Mouse (Mus musculus) kidney, embryonic 15.5 days (tissue): ENCODE measurements around the gene Slc16a5. TPM values are rescaled to one million over a fixed set of nuclear protein-coding genes. Genes with fewer than 3 reads are reported as not detected.
A peak's percentile ranks its signal among the peaks of the same experiment; 100 is the strongest.

Source experiments
- ATAC-seq: fragments of 200-750 bp; cut with Nextera tagmentation; replicated peaks from 2 replicates; pipeline ENCODE4 v1.8.0; 2017; ENCODE audit warnings: moderate TSS enrichment; ENCODE audit not compliant: low FRiP score
- H3K27ac ChIP-seq: fragments of 300-500 bp; sonication (generic); 2 replicates; pipeline ENCODE4 v1.5.1; 2015; ENCODE audit warnings: mild to moderate bottlenecking, inconsistent platforms
- H3K27me3 ChIP-seq: fragments of 300-500 bp; sonication (generic); 2 replicates; pipeline ENCODE4 v1.6.1; 2015; ENCODE audit warnings: inconsistent platforms
- H3K36me3 ChIP-seq: fragments of 300-500 bp; sonication (generic); 2 replicates; pipeline ENCODE4 v1.6.1; 2015; ENCODE audit warnings: inconsistent platforms
- H3K4me1 ChIP-seq: fragments of 300-500 bp; sonication (generic); 2 replicates; pipeline ENCODE4 v1.6.1; 2015; ENCODE audit warnings: inconsistent platforms
- H3K4me2 ChIP-seq: fragments of 300-500 bp; sonication (generic); 2 replicates; pipeline ENCODE4 v1.6.1; 2015; ENCODE audit warnings: moderate library complexity, mild to moderate bottlenecking, inconsistent platforms
- H3K4me3 ChIP-seq: fragments of 300-500 bp; sonication (generic); replicated peaks from 2 replicates; pipeline ENCODE4 v1.5.1; 2015; ENCODE audit warnings: mild to moderate bottlenecking, inconsistent platforms
- H3K9ac ChIP-seq: fragments of 300-500 bp; sonication (generic); 2 replicates; pipeline ENCODE4 v1.6.1; 2015; ENCODE audit warnings: mild to moderate bottlenecking, inconsistent platforms
- H3K9me3 ChIP-seq: fragments of 300-500 bp; sonication (generic); replicated peaks from 2 replicates; pipeline ENCODE4 v1.6.1; 2016; ENCODE audit warnings: inconsistent platforms
- WGBS: fragments of 180-500 bp; shearing (Covaris S2); methylation state at CpG from one replicate; pipeline ENCODE4 v1.1.7; 2015; ENCODE audit warnings: mixed read lengths; 5-methylcytosine and 5-hydroxymethylcytosine counted together
- polyA plus RNA-seq: library from polyadenylated mRNA; unstranded; fragments of >200 nt; fragmentation: Nextera tagmentation; extraction: Ambion mirVana; gene quantifications from 2 replicates; pipeline ENCODE4 v1.2.1, GENCODE M21; 2015

The Slc16a5 gene
- polyA plus RNA-seq, result 15.8 and 22.3 TPM in 2 replicates

GRCm38 (mm10) chr11:115462243-115462891, at the start of gene Slc16a5:
TSS of gene Slc16a5 (plus strand) at chr11:115462474.
- ATAC-seq, result no peak; the same call in 1 of the 2 replicates

GRCm38 (mm10) chr11:115419531-115420237, 42.6 kb upstream of the Slc16a5 start, which contains the start of the genes Atp5h and Kctd2:
TSS of gene Atp5h (minus strand) at chr11:115419962.
TSS of gene Kctd2 (plus strand) at chr11:115420128.
- WGBS, result under 1% methylated on average over 52 of the region's 56 CpGs
- H3K27me3 ChIP-seq, result no peaks in the 10 kb centered on the region
- peak; percentile 98 for ATAC-seq
- H3K4me3 ChIP-seq, result peak within 1 kb of the TSS; percentile 91
- peaks cover 37% of the 10 kb centered on the region for H3K4me1 ChIP-seq
- H3K27ac ChIP-seq, result peak within 1 kb of the TSS; percentile 90
- peak within 1 kb of the TSS; percentile 94 for H3K9ac ChIP-seq
- H3K36me3 ChIP-seq, result peaks cover 53% of the 10 kb centered on the region
- H3K4me2 ChIP-seq, result peak within 1 kb of the TSS; percentile 80
- H3K9me3 ChIP-seq, result no peaks in the 10 kb centered on the region

More at GRCm38 (mm10) chr11:115462243-115462891, at the start of gene Slc16a5:
- Histone ChIP-seq H3K9ac (0 out of 2 replicates have a peak within 1 kb of the TSS, but pooled peaks have one; percentile 9), H3K4me3 (peak within 1 kb of the TSS; percentile 22), H3K27me3 (no peaks in the 10 kb centered on the region), H3K4me2 (peak within 1 kb of the TSS; percentile 44), H3K36me3 (no peaks in the 10 kb centered on the region), H3K27ac (peak within 1 kb of the TSS; percentile 63), H3K4me1 (peaks cover 15% of the 10 kb centered on the region), H3K9me3 (no peaks in the 10 kb centered on the region)
- 74% methylated on average over 16 of the region's 16 CpGs for WGBS

GRCm38 (mm10) chr11:115420336-115421190, 41.7 kb upstream of the Slc16a5 start:
- peak overlapping the region; percentile 94 for H3K9ac ChIP-seq
- H3K36me3 ChIP-seq, result peaks cover 54% of the 10 kb centered on the region
- under 1% methylated on average over 45 of the region's 45 CpGs for WGBS
- ATAC-seq, result peak; percentile 77
- no peaks in the 10 kb centered on the region for H3K9me3 ChIP-seq
- peak overlapping the region; percentile 91 for H3K4me3 ChIP-seq
- H3K27ac ChIP-seq, result peak overlapping the region; percentile 90
- peak overlapping the region; percentile 75 for H3K4me2 ChIP-seq
- H3K27me3 ChIP-seq, result no peaks in the 10 kb centered on the region
- peaks cover 37% of the 10 kb centered on the region for H3K4me1 ChIP-seq

- Histone ChIP-seq H3K4me1 (peaks cover 37% of the 10 kb centered on the region), H3K27ac (no peak overlapping the region), H3K27me3 (no peaks in the 10 kb centered on the region), H3K9me3 (no peaks in the 10 kb centered on the region), H3K4me3 (peak overlapping the region; percentile 91), H3K9ac (peak overlapping the region; percentile 94; the same call in 1 of the 2 replicates), H3K36me3 (peaks cover 54% of the 10 kb centered on the region), H3K4me2 (peak overlapping the region; percentile 75)
- 52% methylated on average over 1 of the region's 1 CpGs for WGBS
- ATAC-seq, result no peak
Measured at GRCm38 (mm10) chr11:115421328-115421727, 40.9 kb upstream of the Slc16a5 start.

GRCm38 (mm10) chr11:115421972-115422371, 40.3 kb upstream of the Slc16a5 start:
- no peak overlapping the region for H3K4me3 ChIP-seq
- H3K9ac ChIP-seq, result no peak overlapping the region
- no peak overlapping the region for H3K4me2 ChIP-seq
- no peak overlapping the region for H3K27ac ChIP-seq
- H3K36me3 ChIP-seq, result peaks cover 54% of the 10 kb centered on the region
- WGBS, result 94% methylated on average over 16 of the region's 16 CpGs
- no peak for ATAC-seq
- H3K27me3 ChIP-seq, result no peaks in the 10 kb centered on the region
- H3K4me1 ChIP-seq, result peaks cover 34% of the 10 kb centered on the region
- H3K9me3 ChIP-seq, result no peaks in the 10 kb centered on the region

GRCm38 (mm10) chr11:115423091-115423490, 39.2 kb upstream of the Slc16a5 start:
- Histone ChIP-seq H3K27me3 (no peaks in the 10 kb centered on the region), H3K4me3 (no peak overlapping the region), H3K9ac (no peak overlapping the region), H3K4me2 (no peak overlapping the region), H3K36me3 (peaks cover 51% of the 10 kb centered on the region), H3K27ac (no peak overlapping the region), H3K9me3 (no peaks in the 10 kb centered on the region), H3K4me1 (peaks cover 38% of the 10 kb centered on the region)
- no peak for ATAC-seq
- WGBS, result 81% methylated on average over 3 of the region's 3 CpGs

GRCm38 (mm10) chr11:115424666-115425065, 37.6 kb upstream of the Slc16a5 start:
- no peak overlapping the region for H3K9ac ChIP-seq
- 84% methylated on average over 7 of the region's 7 CpGs for WGBS
- no peak for ATAC-seq
- H3K4me1 ChIP-seq, result peaks cover 29% of the 10 kb centered on the region
- H3K9me3 ChIP-seq, result no peaks in the 10 kb centered on the region
- no peak overlapping the region for H3K27ac ChIP-seq
- peaks cover 63% of the 10 kb centered on the region for H3K36me3 ChIP-seq
- no peaks in the 10 kb centered on the region for H3K27me3 ChIP-seq
- no peak overlapping the region for H3K4me2 ChIP-seq
- H3K4me3 ChIP-seq, result no peak overlapping the region

- peaks cover 28% of the 10 kb centered on the region for H3K4me1 ChIP-seq
- no peak for ATAC-seq
- WGBS, result 81% methylated on average over 6 of the region's 6 CpGs
- no peak overlapping the region for H3K27ac ChIP-seq
- peaks cover 73% of the 10 kb centered on the region for H3K36me3 ChIP-seq
- no peaks in the 10 kb centered on the region for H3K9me3 ChIP-seq
- no peak overlapping the region for H3K9ac ChIP-seq
- H3K27me3 ChIP-seq, result no peaks in the 10 kb centered on the region
- no peak overlapping the region for H3K4me2 ChIP-seq
- no peak overlapping the region for H3K4me3 ChIP-seq
Measured at GRCm38 (mm10) chr11:115425671-115426070, 36.6 kb upstream of the Slc16a5 start.

GRCm38 (mm10) chr11:115427482-115428331, 34.6 kb upstream of the Slc16a5 start:
- peak overlapping the region; percentile 59 for H3K27ac ChIP-seq
- H3K4me2 ChIP-seq, result peak overlapping the region; percentile 32
- ATAC-seq, result peak; percentile 63
- peaks cover 14% of the 10 kb centered on the region for H3K4me1 ChIP-seq
- peaks cover 89% of the 10 kb centered on the region for H3K36me3 ChIP-seq
- no peaks in the 10 kb centered on the region for H3K9me3 ChIP-seq
- WGBS, result 39% methylated on average over 20 of the region's 20 CpGs
- no peak overlapping the region; the same call in 1 of the 2 replicates for H3K9ac ChIP-seq
- no peak overlapping the region for H3K4me3 ChIP-seq
- H3K27me3 ChIP-seq, result no peaks in the 10 kb centered on the region

GRCm38 (mm10) chr11:115429307-115429706, 33.0 kb upstream of the Slc16a5 start:
- Histone ChIP-seq H3K36me3 (peaks cover 83% of the 10 kb centered on the region), H3K9me3 (no peaks in the 10 kb centered on the region), H3K4me1 (peaks cover 14% of the 10 kb centered on the region), H3K27ac (no peak overlapping the region), H3K9ac (no peak overlapping the region), H3K4me3 (no peak overlapping the region), H3K4me2 (no peak overlapping the region), H3K27me3 (no peaks in the 10 kb centered on the region)
- 89% methylated on average over 7 of the region's 7 CpGs for WGBS
- ATAC-seq, result no peak

GRCm38 (mm10) chr11:115430561-115430960, 31.7 kb upstream of the Slc16a5 start:
- H3K27ac ChIP-seq, result no peak overlapping the region
- H3K27me3 ChIP-seq, result no peaks in the 10 kb centered on the region
- no peak for ATAC-seq
- H3K4me3 ChIP-seq, result no peak overlapping the region
- peaks cover 71% of the 10 kb centered on the region for H3K36me3 ChIP-seq
- peaks cover 24% of the 10 kb centered on the region for H3K4me1 ChIP-seq
- H3K4me2 ChIP-seq, result no peak overlapping the region
- WGBS, result 88% methylated on average over 6 of the region's 6 CpGs
- H3K9me3 ChIP-seq, result no peaks in the 10 kb centered on the region
- H3K9ac ChIP-seq, result no peak overlapping the region
